Mouse (Mus musculus) megakaryocyte, embryonic 14.5 days (primary cell): Measurements from ENCODE around the gene AI182371. TPM values are rescaled to one million over a fixed set of nuclear protein-coding genes. Genes with fewer than 3 reads are reported as not detected.

Source experiments
- H3K27me3 ChIP-seq: replicated peaks from 2 replicates; pipeline ENCODE3; 2012; ENCODE audit warnings: inconsistent platforms
- H3K36me3 ChIP-seq: replicated peaks from 2 replicates; pipeline ENCODE3; 2012; ENCODE audit warnings: low read length, inconsistent platforms, mixed read lengths
- H3K4me1 ChIP-seq: 2 replicates; pipeline ENCODE4 v1.6.1; 2012; ENCODE audit warnings: inconsistent platforms
- H3K4me3 ChIP-seq: replicated peaks from 2 replicates; pipeline ENCODE3; 2012; ENCODE audit warnings: moderate library complexity, mild to moderate bottlenecking, inconsistent platforms
- H3K9me3 ChIP-seq: 2 replicates; pipeline ENCODE4 v1.6.1; 2012; ENCODE audit warnings: inconsistent platforms
- FLI1 ChIP-seq: IDR thresholded peaks from 2 replicates; pipeline ENCODE4 v1.6.1; 2012; ENCODE audit warnings: low read length, inconsistent platforms, mixed read lengths
- GATA1 ChIP-seq: IDR thresholded peaks from 3 replicates; pipeline ENCODE4 v1.6.1; 2012; ENCODE audit warnings: mixed read lengths, low read length, inconsistent platforms, borderline replicate concordance
- polyA plus RNA-seq: library from polyadenylated mRNA; stranded (reverse); fragments of >175 nt; gene quantifications from 2 replicates; pipeline ENCODE4 v1.2.3, GENCODE M21; 2012; ENCODE audit warnings: low replicate concordance; ENCODE audit not compliant: insufficient read depth

The AI182371 gene
- polyA plus RNA-seq, 1 experiment: 0.23 TPM

DNA sequence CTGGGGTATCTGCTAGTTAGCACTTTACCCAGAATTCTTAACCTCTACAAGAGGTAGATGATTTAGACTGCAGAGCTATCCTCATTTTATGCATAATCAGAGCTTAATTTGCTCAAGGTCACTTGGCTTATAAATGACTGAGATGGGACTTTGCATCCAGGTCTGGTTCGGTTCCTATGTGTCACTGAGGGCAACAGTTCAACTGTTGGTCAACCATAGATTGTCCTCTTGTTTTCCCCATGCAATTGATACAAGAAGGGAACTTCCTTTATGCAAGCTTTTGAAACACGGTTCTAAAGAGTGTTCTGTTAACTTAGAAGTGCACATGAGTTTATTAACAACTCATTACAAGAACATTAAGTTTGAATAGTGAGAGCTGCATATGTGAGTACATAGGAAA is 43.0 kb downstream of the AI182371 start:
- no peaks in the 10 kb centered on the region for H3K9me3 ChIP-seq
- no peak for TF ChIP-seq FLI1
- no peak for TF ChIP-seq GATA1
- H3K4me1 ChIP-seq: no peaks in the 10 kb centered on the region
- H3K4me3 ChIP-seq: no peak overlapping the region
- no peaks in the 10 kb centered on the region for H3K36me3 ChIP-seq
- peaks cover 13% of the 10 kb centered on the region for H3K27me3 ChIP-seq

DNA sequence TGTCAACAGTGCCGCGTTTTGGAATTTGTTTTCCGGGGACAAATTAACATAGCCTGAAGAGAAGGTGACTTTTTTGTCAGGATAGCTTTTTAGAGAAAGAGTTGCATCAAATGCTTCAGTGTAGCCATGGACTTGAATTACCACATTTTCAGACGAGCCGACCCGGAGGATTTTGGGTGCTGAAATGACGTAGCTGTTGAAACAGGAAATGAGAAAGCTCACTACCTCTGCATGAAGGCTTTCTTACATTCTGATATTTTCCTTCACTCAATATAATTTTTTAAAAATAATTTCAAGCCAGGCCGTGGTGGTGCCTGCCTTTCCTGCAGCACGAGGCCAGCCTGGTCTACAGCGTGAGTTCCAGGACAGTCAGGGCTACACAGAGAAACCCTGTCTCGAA is 44.1 kb downstream of the AI182371 start:
- no peaks in the 10 kb centered on the region for H3K9me3 ChIP-seq
- no peaks in the 10 kb centered on the region for H3K36me3 ChIP-seq
- no peak overlapping the region for H3K4me3 ChIP-seq
- H3K4me1 ChIP-seq: no peaks in the 10 kb centered on the region
- TF ChIP-seq GATA1 (no peak), FLI1 (no peak)
- H3K27me3 ChIP-seq: peaks cover 14% of the 10 kb centered on the region

DNA sequence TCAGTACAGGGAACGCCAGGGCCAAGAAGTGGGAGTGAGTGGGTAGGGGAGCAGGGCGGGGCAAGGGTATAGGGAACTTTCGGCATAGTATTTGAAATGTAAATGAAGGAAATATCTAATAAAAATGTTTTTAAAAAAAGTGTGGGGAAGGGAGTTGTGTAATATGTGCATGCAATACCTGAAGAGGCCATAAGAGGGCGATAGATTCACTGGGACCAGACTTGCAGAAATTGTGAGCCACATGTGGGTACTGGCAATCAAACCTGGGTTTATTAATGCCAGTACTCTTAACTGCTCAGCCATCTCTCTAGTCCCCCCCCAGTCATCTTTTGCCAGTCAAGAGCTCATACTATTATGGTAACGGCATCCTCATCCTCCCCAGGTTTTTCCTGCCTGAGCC is 52.5 kb downstream of the AI182371 start:
- H3K9me3 ChIP-seq: no peaks in the 10 kb centered on the region

GRCm38 (mm10) chr2:35044956-35045355 is 56.4 kb downstream of the AI182371 start:
- Histone ChIP-seq H3K4me1 (no peaks in the 10 kb centered on the region), H3K9me3 (peaks cover 10% of the 10 kb centered on the region), H3K27me3 (peaks cover 2% of the 10 kb centered on the region), H3K4me3 (no peak overlapping the region), H3K36me3 (no peaks in the 10 kb centered on the region)
- TF ChIP-seq GATA1 (no peak), FLI1 (no peak)

More for the DNA sequence above, 52.5 kb downstream of the AI182371 start:
- Histone ChIP-seq H3K36me3 (no peaks in the 10 kb centered on the region), H3K4me3 (no peak overlapping the region), H3K4me1 (peaks cover 12% of the 10 kb centered on the region), H3K27me3 (peaks cover 5% of the 10 kb centered on the region)
- TF ChIP-seq GATA1: no peak
- no peak for TF ChIP-seq FLI1

- Histone ChIP-seq H3K9me3 (peaks cover 10% of the 10 kb centered on the region), H3K27me3 (peaks cover 21% of the 10 kb centered on the region), H3K36me3 (no peaks in the 10 kb centered on the region), H3K4me1 (no peaks in the 10 kb centered on the region; the same call in 1 of the 2 replicates), H3K4me3 (no peak overlapping the region)
- TF ChIP-seq GATA1 (no peak), FLI1 (no peak)
Measured at GRCm38 (mm10) chr2:35038580-35039375, 62.6 kb downstream of the AI182371 start.

Other genes with a start within 250 kb of the AI182371 start
- not detected in 2 replicates for gene Cutal, start 227.1 kb downstream of the AI182371 start, polyA plus RNA-seq
- gene Psmd5, start 226.6 kb downstream of the AI182371 start, polyA plus RNA-seq: 2.9 and 3.4 TPM in 2 replicates
- gene Phf19, start 187.5 kb downstream of the AI182371 start, polyA plus RNA-seq: 1.2 TPM in 1 of 2 replicates, not detected in the other
- gene Traf1, start 139.8 kb downstream of the AI182371 start, polyA plus RNA-seq: 0.44 TPM in 1 of 2 replicates, not detected in the other
- gene Hc, start 40.1 kb downstream of the AI182371 start, polyA plus RNA-seq: not detected in 2 replicates
- 4.0 and 4.8 TPM in 2 replicates for gene Cntrl, start 7.9 kb upstream of the AI182371 start, polyA plus RNA-seq
- 1,333 and 3,452 TPM in 2 replicates for gene Rab14, start 99.6 kb upstream of the AI182371 start, polyA plus RNA-seq
- 240 and 422 TPM in 2 replicates for gene Gsn, start 154.8 kb upstream of the AI182371 start, polyA plus RNA-seq
- gene Stom, start 235.4 kb upstream of the AI182371 start, polyA plus RNA-seq: 26.2 and 42.0 TPM in 2 replicates